Mouse (Mus musculus) heart, postnatal 0 days (tissue): ENCODE results near the gene Lrrc27. TPM values are rescaled to one million over a fixed set of nuclear protein-coding genes. Genes with fewer than 3 reads are reported as not detected.

Experiments used
- ATAC-seq: fragments of 200-750 bp; cut with Nextera tagmentation; 2 replicates; pipeline ENCODE4 v1.8.0; 2017; ENCODE audit warnings: low read depth, moderate number of reproducible peaks, moderate library complexity; ENCODE audit not compliant: insufficient read depth
- DNase-seq: peaks from one replicate; pipeline ENCODE4 v3.0.0-alpha.2; 2016; ENCODE audit warnings: low spot score
- H3K27ac ChIP-seq: fragments of 300-500 bp; sonication (generic); 2 replicates; pipeline ENCODE4 v1.5.1; 2014; ENCODE audit warnings: low read depth, mild to moderate bottlenecking
- H3K27me3 ChIP-seq: fragments of 300-500 bp; sonication (generic); 2 replicates; pipeline ENCODE4 v1.6.1; 2014; ENCODE audit warnings: low read length, mixed read lengths; ENCODE audit not compliant: control insufficient read depth, insufficient read depth
- H3K36me3 ChIP-seq: fragments of 300-500 bp; sonication (generic); replicated peaks from 2 replicates; pipeline ENCODE4 v1.6.1; 2014; ENCODE audit warnings: low read length, mixed read lengths; ENCODE audit not compliant: control insufficient read depth, insufficient read depth
- H3K4me1 ChIP-seq: fragments of 300-500 bp; sonication (generic); 2 replicates; pipeline ENCODE4 v1.6.1; 2014; ENCODE audit warnings: antibody characterized with exemption; ENCODE audit not compliant: control insufficient read depth, insufficient read depth
- H3K4me2 ChIP-seq: fragments of 300-500 bp; sonication (generic); 2 replicates; pipeline ENCODE4 v1.6.1; 2014; ENCODE audit warnings: low read depth, mild to moderate bottlenecking, low read length, moderate library complexity
- H3K4me3 ChIP-seq: fragments of 300-500 bp; sonication (generic); 2 replicates; pipeline ENCODE4 v1.5.1; 2014; ENCODE audit warnings: low read depth, low read length
- H3K9ac ChIP-seq: fragments of 300-500 bp; sonication (generic); replicated peaks from 2 replicates; pipeline ENCODE4 v1.6.1; 2014; ENCODE audit warnings: low read depth, low read length, mixed read lengths
- H3K9me3 ChIP-seq: fragments of 300-500 bp; sonication (generic); replicated peaks from 2 replicates; pipeline ENCODE4 v1.6.1; 2016; ENCODE audit warnings: low read length; ENCODE audit not compliant: control insufficient read depth
- CTCF ChIP-seq: IDR thresholded peaks from 2 replicates; pipeline ENCODE4 v1.5.1; 2016; ENCODE audit warnings: antibody characterized with exemption, control low read depth, low read depth
- EP300 ChIP-seq: IDR thresholded peaks from 2 replicates; pipeline ENCODE4 v1.6.1; 2016; ENCODE audit warnings: antibody characterized with exemption, low read depth
- WGBS: fragments of 180-500 bp; shearing (Covaris S2); extraction: QIAGEN DNeasy Blood & Tissue Kit; methylation state at CpG from one replicate; pipeline ENCODE4 v1.1.7; 2014; 5-methylcytosine and 5-hydroxymethylcytosine counted together
- polyA plus RNA-seq: library from polyadenylated mRNA; unstranded; fragments of >200 nt; fragmentation: Nextera tagmentation; extraction: Ambion mirVana; gene quantifications from 2 replicates; pipeline ENCODE4 v1.2.1, GENCODE M21; 2015
- total RNA-seq: library from RNA; depleted of rRNA; stranded (reverse); fragments of >200 nt; gene quantifications from 2 replicates; pipeline ENCODE4 v1.2.3, GENCODE M21; 2014; ENCODE audit warnings: low replicate concordance

The Lrrc27 gene
- total and polyA plus RNA-seq, 2 experiments from 2014 or later = 1.9 to 5.0 TPM

- Histone ChIP-seq H3K4me1 (peaks cover 31% of the 10 kb centered on the region), H3K9ac (no peak overlapping the region), H3K36me3 (peaks cover 15% of the 10 kb centered on the region; the same call in 1 of the 2 replicates), H3K27me3 (no peaks in the 10 kb centered on the region), H3K27ac (0 out of 2 replicates have a peak overlapping the region, but pooled peaks have one; percentile 26), H3K4me2 (no peak overlapping the region), H3K9me3 (no peaks in the 10 kb centered on the region), H3K4me3 (no peak overlapping the region)
- no peak for TF ChIP-seq CTCF
- ATAC-seq = no peak
- DNase-seq = no peak
- WGBS = 25% methylated on average over 5 of the region's 5 CpGs
These were observed 59.1 kb downstream of the Lrrc27 start for GRCm38 (mm10) chr7:139271871-139272270.

GRCm38 (mm10) chr7:139272639-139273396 is 60.0 kb downstream of the Lrrc27 start:
- no peak for TF ChIP-seq CTCF
- TF ChIP-seq EP300 = no peak
- ATAC-seq = peak; percentile 17
- Histone ChIP-seq H3K27ac (peak overlapping the region; percentile 85), H3K27me3 (no peaks in the 10 kb centered on the region), H3K4me1 (peaks cover 30% of the 10 kb centered on the region), H3K4me2 (no peak overlapping the region; the same call in 1 of the 2 replicates), H3K4me3 (no peak overlapping the region), H3K9ac (no peak overlapping the region; the same call in 1 of the 2 replicates), H3K9me3 (no peaks in the 10 kb centered on the region), H3K36me3 (peaks cover 14% of the 10 kb centered on the region; the same call in 1 of the 2 replicates)
- 6% methylated on average over 1 of the region's 1 CpGs for WGBS
- DNase-seq = no peak

GRCm38 (mm10) chr7:139273397-139273719 is 60.6 kb downstream of the Lrrc27 start:
- Histone ChIP-seq H3K27me3 (no peaks in the 10 kb centered on the region), H3K9ac (no peak overlapping the region; the same call in 1 of the 2 replicates), H3K4me2 (no peak overlapping the region; the same call in 1 of the 2 replicates), H3K27ac (peak overlapping the region; percentile 85), H3K4me3 (no peak overlapping the region), H3K9me3 (no peaks in the 10 kb centered on the region), H3K4me1 (peaks cover 30% of the 10 kb centered on the region), H3K36me3 (peaks cover 9% of the 10 kb centered on the region; the same call in 1 of the 2 replicates)
- ATAC-seq = peak; percentile 88
- DNase-seq = peak; percentile 90
- 0% methylated on average over 2 of the region's 2 CpGs for WGBS
- TF ChIP-seq EP300 (no peak), CTCF (0 out of 2 replicates have a peak, but pooled peaks have one; percentile 3)

GRCm38 (mm10) chr7:139275586-139275985 is 62.8 kb downstream of the Lrrc27 start:
- Histone ChIP-seq H3K4me2 (no peak overlapping the region), H3K9ac (no peak overlapping the region), H3K27ac (no peak overlapping the region), H3K27me3 (no peaks in the 10 kb centered on the region), H3K9me3 (no peaks in the 10 kb centered on the region), H3K36me3 (no peaks in the 10 kb centered on the region), H3K4me1 (peaks cover 30% of the 10 kb centered on the region), H3K4me3 (no peak overlapping the region)
- 41% methylated on average over 10 of the region's 10 CpGs for WGBS
- TF ChIP-seq CTCF = no peak
- TF ChIP-seq EP300 = no peak
- no peak for DNase-seq
- no peak for ATAC-seq

GRCm38 (mm10) chr7:139276150-139276549 is 63.4 kb downstream of the Lrrc27 start:
- 89% methylated on average over 10 of the region's 10 CpGs for WGBS
- no peaks in the 10 kb centered on the region for H3K36me3 ChIP-seq
- H3K4me1 ChIP-seq = peaks cover 30% of the 10 kb centered on the region
- no peak for ATAC-seq
- H3K9ac ChIP-seq = no peak overlapping the region
- H3K4me2 ChIP-seq = no peak overlapping the region
- DNase-seq = no peak
- no peak for TF ChIP-seq EP300
- no peak for TF ChIP-seq CTCF
- no peak overlapping the region for H3K4me3 ChIP-seq
- H3K27ac ChIP-seq = no peak overlapping the region
- H3K9me3 ChIP-seq = no peaks in the 10 kb centered on the region
- H3K27me3 ChIP-seq = no peaks in the 10 kb centered on the region
